Comparison of ENCODE assay signal across 21 mouse cellular contexts in genomic region chr15:68535297-68536054, GRCm38 (mm10).
DNase-seq lines count a peak whose midpoint lies in the region; ATAC-seq lines count a peak whose summit lies in the region.
"Had no signal": no experiment of that assay in that cellular context is flagged by ENCODE, and none has a peak within 500 bp of the region (broad histone marks: within the 10 kb centered on the region; RNA-seq: fewer than 3 reads in every experiment).

No protein-coding gene starts in this region.

- H3K4me3 ChIP-seq in midbrain, embryonic 14.5 days (replicated peaks; ENCODE audit: low read depth, low read length): no peak overlapping the region
- no peak overlapping the region for H3K4me3 ChIP-seq in midbrain, embryonic 13.5 days (replicated peaks)
- H3K4me3 ChIP-seq in forebrain, embryonic 16.5 days (replicated peaks; ENCODE audit: low read length): no peak overlapping the region
- H3K4me3 ChIP-seq in hindbrain, embryonic 10.5 days: no peak overlapping the region
- H3K4me3 ChIP-seq in intestine, embryonic 16.5 days (ENCODE audit: low read length): no peak overlapping the region
- H3K4me3 ChIP-seq: kidney, embryonic 15.5 days; limb, embryonic 13.5 days; liver, embryonic 13.5 days; lung, embryonic 15.5 days; neural tube, embryonic 13.5 days had no signal

- H3K27ac ChIP-seq in midbrain, embryonic 14.5 days (replicated peaks; ENCODE audit: low read depth, low read length): no peak overlapping the region
- no peak overlapping the region for H3K27ac ChIP-seq in midbrain, embryonic 13.5 days
- no peak overlapping the region for H3K27ac ChIP-seq in forebrain, embryonic 16.5 days (ENCODE audit: low read length)
- H3K27ac ChIP-seq in hindbrain, embryonic 10.5 days: no peak overlapping the region
- H3K27ac ChIP-seq in intestine, embryonic 16.5 days (ENCODE audit: low read length): no peak overlapping the region
- H3K27ac ChIP-seq: kidney, embryonic 15.5 days; limb, embryonic 13.5 days; liver, embryonic 13.5 days; lung, embryonic 15.5 days; neural tube, embryonic 13.5 days had no signal

- DNase-seq in frontal cortex, postnatal 36 days (ENCODE audit: low spot score in 2 of 2): peak; percentile 38 to 52
- no peak for DNase-seq in frontal cortex, postnatal 25 days (ENCODE audit: low spot score in 2 of 2)
- DNase-seq in midbrain, embryonic 14.5 days: peak; percentile 2
- peak; percentile 44 for DNase-seq in right cerebral cortex, postnatal 25 days
- DNase-seq in hindbrain, embryonic 10.5 days (ENCODE audit: low spot score): no peak
- DNase-seq: B cell, adult 2 months; cerebellum, adult 2 months; heart, postnatal 4 days; kidney, postnatal 4 days; liver, embryonic 13.5 days; lung, postnatal 4 days had no signal

- peaks cover 7% of the 10 kb centered on the region; the same call in 1 of the 2 replicates for H3K4me1 ChIP-seq in midbrain, embryonic 14.5 days (ENCODE audit: control insufficient read depth, insufficient read depth, low read length)
- H3K4me1 ChIP-seq in midbrain, embryonic 13.5 days (replicated peaks): peaks cover 8% of the 10 kb centered on the region
- H3K4me1 ChIP-seq in forebrain, embryonic 16.5 days (replicated peaks; ENCODE audit: control insufficient read depth, insufficient read depth, low read length): peaks cover 8% of the 10 kb centered on the region
- peaks cover 21% of the 10 kb centered on the region for H3K4me1 ChIP-seq in hindbrain, embryonic 10.5 days (replicated peaks)
- H3K4me1 ChIP-seq in intestine, embryonic 16.5 days (ENCODE audit: control insufficient read depth, insufficient read depth, low read length): no peaks in the 10 kb centered on the region
- H3K4me1 ChIP-seq: kidney, embryonic 15.5 days; limb, embryonic 13.5 days; liver, embryonic 13.5 days; lung, embryonic 15.5 days had no signal

- no peaks in the 10 kb centered on the region for H3K9me3 ChIP-seq in midbrain, embryonic 14.5 days (ENCODE audit: control insufficient read depth, low read length)
- no peaks in the 10 kb centered on the region for H3K9me3 ChIP-seq in midbrain, embryonic 13.5 days
- no peaks in the 10 kb centered on the region for H3K9me3 ChIP-seq in forebrain, embryonic 16.5 days (ENCODE audit: control insufficient read depth, low read length)
- H3K9me3 ChIP-seq in hindbrain, embryonic 10.5 days: no peaks in the 10 kb centered on the region
- H3K9me3 ChIP-seq in intestine, embryonic 16.5 days (ENCODE audit: control insufficient read depth, low read length): no peaks in the 10 kb centered on the region
- H3K9me3 ChIP-seq: kidney, embryonic 15.5 days; limb, embryonic 13.5 days; liver, embryonic 13.5 days; lung, embryonic 15.5 days; neural tube, embryonic 13.5 days had no signal

- no peaks in the 10 kb centered on the region for H3K36me3 ChIP-seq in midbrain, embryonic 14.5 days (ENCODE audit: control insufficient read depth, insufficient read depth, low read length)
- no peaks in the 10 kb centered on the region for H3K36me3 ChIP-seq in midbrain, embryonic 13.5 days
- no peaks in the 10 kb centered on the region for H3K36me3 ChIP-seq in forebrain, embryonic 16.5 days (ENCODE audit: control insufficient read depth, insufficient read depth)
- no peaks in the 10 kb centered on the region for H3K36me3 ChIP-seq in hindbrain, embryonic 10.5 days
- no peaks in the 10 kb centered on the region for H3K36me3 ChIP-seq in intestine, embryonic 16.5 days (ENCODE audit: control insufficient read depth, insufficient read depth, low read length)
- H3K36me3 ChIP-seq: kidney, embryonic 15.5 days; limb, embryonic 13.5 days; liver, embryonic 13.5 days; lung, embryonic 15.5 days; neural tube, embryonic 13.5 days had no signal

- no peak overlapping the region for H3K9ac ChIP-seq in midbrain, embryonic 14.5 days (replicated peaks; ENCODE audit: low read length)
- H3K9ac ChIP-seq in midbrain, embryonic 13.5 days (replicated peaks): no peak overlapping the region
- no peak overlapping the region for H3K9ac ChIP-seq in forebrain, embryonic 16.5 days (replicated peaks; ENCODE audit: low read depth, low read length)
- H3K9ac ChIP-seq in intestine, embryonic 16.5 days (ENCODE audit: low read depth, low read length): no peak overlapping the region
- H3K9ac ChIP-seq: kidney, embryonic 15.5 days; limb, embryonic 13.5 days; liver, embryonic 13.5 days; lung, embryonic 15.5 days; neural tube, embryonic 13.5 days had no signal

- no peak for ATAC-seq in midbrain, embryonic 14.5 days (ENCODE audit: low FRiP score, low TSS enrichment)
- ATAC-seq in midbrain, embryonic 13.5 days: no peak
- ATAC-seq in forebrain, embryonic 16.5 days: 0 out of 2 replicates have a peak, but pooled peaks have one; percentile 31
- ATAC-seq in intestine, embryonic 16.5 days: no peak
- ATAC-seq: hindbrain, embryonic 16.5 days; intestine, postnatal 0 days had no signal

- no peaks in the 10 kb centered on the region for H3K27me3 ChIP-seq in midbrain, embryonic 14.5 days (ENCODE audit: control insufficient read depth, insufficient read depth, low read length)
- no peaks in the 10 kb centered on the region for H3K27me3 ChIP-seq in midbrain, embryonic 13.5 days
- H3K27me3 ChIP-seq in forebrain, embryonic 16.5 days (replicated peaks; ENCODE audit: control insufficient read depth, insufficient read depth, low read length): no peaks in the 10 kb centered on the region
- no peaks in the 10 kb centered on the region for H3K27me3 ChIP-seq in hindbrain, embryonic 10.5 days (ENCODE audit: insufficient read depth, poor library complexity, severe bottlenecking)
- H3K27me3 ChIP-seq in intestine, embryonic 16.5 days (replicated peaks; ENCODE audit: control insufficient read depth, insufficient read depth, low read length): no peaks in the 10 kb centered on the region
- H3K27me3 ChIP-seq: kidney, embryonic 15.5 days; limb, embryonic 13.5 days; liver, embryonic 13.5 days; lung, embryonic 15.5 days; neural tube, embryonic 13.5 days had no signal

- no peak overlapping the region for H3K4me2 ChIP-seq in midbrain, embryonic 14.5 days (ENCODE audit: low read length)
- no peak overlapping the region for H3K4me2 ChIP-seq in midbrain, embryonic 13.5 days (replicated peaks)
- H3K4me2 ChIP-seq in forebrain, embryonic 16.5 days (ENCODE audit: low read length): no peak overlapping the region
- no peak overlapping the region for H3K4me2 ChIP-seq in intestine, embryonic 16.5 days (ENCODE audit: low read depth, low read length)
- H3K4me2 ChIP-seq: kidney, embryonic 15.5 days; limb, embryonic 13.5 days; liver, embryonic 13.5 days; lung, embryonic 15.5 days; midbrain, embryonic 11.5 days; neural tube, embryonic 13.5 days had no signal

- WGBS in midbrain, embryonic 14.5 days: 72% methylated on average over 10 of the region's 10 CpGs
- 68% methylated on average over 10 of the region's 10 CpGs for WGBS in midbrain, embryonic 13.5 days
- 43% methylated on average over 10 of the region's 10 CpGs for WGBS in forebrain, embryonic 16.5 days
- WGBS in hindbrain, embryonic 10.5 days: 72% methylated on average over 10 of the region's 10 CpGs
- WGBS in intestine, embryonic 16.5 days: 74% methylated on average over 10 of the region's 10 CpGs

Comparison
In these comparisons a context has a peak if more than half of its experiments do, and no peak if none do; other contexts are left out.
1. DNase-seq: peak in frontal cortex, postnatal 36 days (2 of 2), midbrain, embryonic 14.5 days (single experiment) and right cerebral cortex, postnatal 25 days (single experiment); none in frontal cortex, postnatal 25 days (0 of 2) and hindbrain, embryonic 10.5 days (single experiment).